Mouse (Mus musculus): Measurements from ENCODE around the gene Srrm2. TPM values are rescaled to one million over a fixed set of nuclear protein-coding genes. Genes with fewer than 3 reads are reported as not detected.

The Srrm2 gene
- polyA plus RNA-seq, 1 experiment from 2014 or later, result 327 TPM

DNA sequence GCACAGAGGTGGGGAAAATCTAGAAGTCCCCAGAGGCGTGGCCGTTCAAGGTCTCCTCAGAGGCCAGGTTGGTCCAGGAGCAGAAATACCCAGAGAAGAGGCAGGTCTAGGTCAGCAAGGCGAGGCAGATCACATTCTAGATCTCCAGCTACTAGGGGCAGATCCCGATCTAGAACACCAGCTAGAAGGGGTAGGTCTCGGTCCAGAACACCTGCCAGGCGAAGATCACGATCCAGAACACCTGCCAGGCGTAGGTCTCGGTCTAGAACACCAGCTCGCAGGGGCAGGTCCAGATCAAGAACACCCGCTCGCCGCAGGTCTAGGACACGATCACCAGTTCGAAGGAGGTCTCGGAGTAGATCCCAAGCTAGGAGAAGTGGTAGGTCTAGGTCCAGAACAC lies 25.3 kb downstream of the Srrm2 start:
- H3K4me2 ChIP-seq, result no peak overlapping the region
- no peak overlapping the region for H3K9ac ChIP-seq
- peaks cover 98% of the 10 kb centered on the region for H3K36me3 ChIP-seq
- H3K4me3 ChIP-seq, result no peak overlapping the region
- H3K27ac ChIP-seq (replicated peaks), result no peak overlapping the region
- no peak for ATAC-seq (ENCODE audit: extremely low read depth, insufficient number of reproducible peaks, low FRiP score, low TSS enrichment)
- no peaks in the 10 kb centered on the region for H3K9me3 ChIP-seq
- H3K4me1 ChIP-seq, result no peaks in the 10 kb centered on the region
- WGBS, result 97% methylated on average over 16 of the region's 16 CpGs
- no peaks in the 10 kb centered on the region for H3K27me3 ChIP-seq (replicated peaks)

DNA sequence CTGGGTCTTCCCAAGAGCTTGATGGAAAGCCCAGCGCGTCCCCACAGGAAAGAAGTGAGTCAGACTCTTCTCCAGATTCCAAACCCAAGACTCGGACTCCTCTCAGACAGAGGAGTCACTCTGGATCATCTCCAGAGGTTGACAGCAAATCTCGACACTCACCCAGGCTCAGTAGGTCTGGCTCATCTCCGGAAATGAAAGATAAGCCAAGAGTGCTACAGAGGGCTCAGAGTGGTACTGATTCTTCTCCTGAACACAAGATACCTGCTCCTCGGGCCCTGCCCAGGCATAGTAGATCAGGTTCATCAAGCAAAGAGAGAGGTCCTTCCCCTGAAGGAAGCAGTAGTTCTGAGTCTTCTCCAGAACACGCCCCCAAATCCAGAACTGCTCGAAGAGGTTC lies 28.2 kb downstream of the Srrm2 start:
- Histone ChIP-seq H3K9ac (no peak overlapping the region), H3K4me2 (no peak overlapping the region), H3K4me1 (peaks cover 6% of the 10 kb centered on the region; the same call in 1 of the 2 replicates), H3K9me3 (no peaks in the 10 kb centered on the region), H3K27ac (replicated peaks) (no peak overlapping the region), H3K27me3 (replicated peaks) (no peaks in the 10 kb centered on the region), H3K4me3 (no peak overlapping the region), H3K36me3 (peaks cover 100% of the 10 kb centered on the region)
- no peak for ATAC-seq (ENCODE audit: extremely low read depth, insufficient number of reproducible peaks, low FRiP score, low TSS enrichment)
- WGBS, result 90% methylated on average over 8 of the region's 8 CpGs

GRCm38 (mm10) chr17:23819235-23819634 lies 28.9 kb downstream of the Srrm2 start:
- no peaks in the 10 kb centered on the region for H3K9me3 ChIP-seq
- no peaks in the 10 kb centered on the region for H3K27me3 ChIP-seq (replicated peaks)
- no peak overlapping the region for H3K4me2 ChIP-seq
- peaks cover 100% of the 10 kb centered on the region for H3K36me3 ChIP-seq
- no peak overlapping the region for H3K4me3 ChIP-seq
- WGBS, result 96% methylated on average over 25 of the region's 25 CpGs
- H3K4me1 ChIP-seq, result peaks cover 6% of the 10 kb centered on the region; the same call in 1 of the 2 replicates
- H3K9ac ChIP-seq, result no peak overlapping the region
- ATAC-seq (ENCODE audit: extremely low read depth, insufficient number of reproducible peaks, low FRiP score, low TSS enrichment), result no peak
- no peak overlapping the region for H3K27ac ChIP-seq (replicated peaks)

GRCm38 (mm10) chr17:23820731-23821130 lies 30.4 kb downstream of the Srrm2 start:
- no peak for ATAC-seq (ENCODE audit: extremely low read depth, insufficient number of reproducible peaks, low FRiP score, low TSS enrichment)
- no peaks in the 10 kb centered on the region for H3K27me3 ChIP-seq (replicated peaks)
- peaks cover 100% of the 10 kb centered on the region for H3K36me3 ChIP-seq
- no peaks in the 10 kb centered on the region for H3K9me3 ChIP-seq
- H3K4me3 ChIP-seq, result no peak overlapping the region
- no peak overlapping the region for H3K4me2 ChIP-seq
- peaks cover 6% of the 10 kb centered on the region; the same call in 1 of the 2 replicates for H3K4me1 ChIP-seq
- 91% methylated on average over 5 of the region's 5 CpGs for WGBS
- H3K27ac ChIP-seq (replicated peaks), result no peak overlapping the region
- no peak overlapping the region for H3K9ac ChIP-seq

- no peak for ATAC-seq (ENCODE audit: extremely low read depth, insufficient number of reproducible peaks, low FRiP score, low TSS enrichment)
- Histone ChIP-seq H3K27ac (replicated peaks) (no peak overlapping the region), H3K4me1 (peaks cover 11% of the 10 kb centered on the region), H3K36me3 (peaks cover 100% of the 10 kb centered on the region), H3K4me3 (no peak overlapping the region), H3K4me2 (no peak overlapping the region), H3K27me3 (replicated peaks) (no peaks in the 10 kb centered on the region), H3K9me3 (no peaks in the 10 kb centered on the region), H3K9ac (no peak overlapping the region)
- WGBS, result 72% methylated on average over 6 of the region's 6 CpGs
Observed at GRCm38 (mm10) chr17:23822094-23822493, 31.8 kb downstream of the Srrm2 start.

DNA sequence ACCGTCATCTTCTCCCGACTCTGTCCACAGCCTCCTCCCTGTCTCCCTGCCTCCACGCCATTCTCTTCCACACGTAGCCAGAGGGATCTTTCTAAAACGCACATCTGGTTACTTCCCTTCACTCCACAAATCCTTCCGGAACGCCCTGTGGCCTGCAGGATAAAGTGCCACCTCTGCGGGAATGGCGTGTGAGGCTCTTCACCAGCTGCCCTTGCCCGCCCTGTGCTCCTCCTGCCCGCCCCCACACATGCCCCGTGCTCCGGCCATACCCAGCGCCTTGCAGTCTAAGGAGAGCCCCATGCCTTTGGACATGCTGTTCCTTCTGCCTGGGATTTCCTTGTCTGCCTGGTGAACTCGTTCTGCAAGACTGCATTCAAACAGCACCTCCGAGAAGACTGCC lies 32.7 kb downstream of the Srrm2 start:
- no peaks in the 10 kb centered on the region for H3K9me3 ChIP-seq
- 80% methylated on average over 16 of the region's 16 CpGs for WGBS
- no peak overlapping the region for H3K4me3 ChIP-seq
- no peaks in the 10 kb centered on the region for H3K27me3 ChIP-seq (replicated peaks)
- no peak overlapping the region for H3K9ac ChIP-seq
- H3K27ac ChIP-seq (replicated peaks), result no peak overlapping the region
- peaks cover 20% of the 10 kb centered on the region for H3K4me1 ChIP-seq
- ATAC-seq (ENCODE audit: extremely low read depth, insufficient number of reproducible peaks, low FRiP score, low TSS enrichment), result no peak
- H3K36me3 ChIP-seq, result peaks cover 95% of the 10 kb centered on the region
- H3K4me2 ChIP-seq, result no peak overlapping the region

DNA sequence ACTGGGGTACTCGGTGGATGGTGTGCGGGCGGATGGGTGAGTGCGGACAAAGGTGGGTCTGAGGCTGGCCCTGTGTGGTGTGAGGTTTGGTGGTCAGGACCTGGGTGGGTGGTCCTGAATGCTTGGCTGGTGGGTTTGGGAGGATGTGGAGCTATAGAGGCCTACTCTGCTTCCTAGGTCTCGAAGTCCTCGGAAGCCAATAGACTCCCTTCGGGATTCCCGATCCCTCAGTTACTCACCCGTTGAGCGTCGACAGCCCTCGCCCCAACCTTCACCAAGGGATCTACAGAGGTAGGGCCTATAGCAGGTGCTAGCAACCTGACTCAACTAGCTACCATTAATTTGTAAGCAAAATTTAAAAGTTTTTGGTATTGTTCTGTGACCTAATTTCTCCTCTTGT lies 33.3 kb downstream of the Srrm2 start:
- Histone ChIP-seq H3K27ac (replicated peaks) (no peak overlapping the region), H3K27me3 (replicated peaks) (no peaks in the 10 kb centered on the region), H3K4me2 (no peak overlapping the region), H3K9me3 (no peaks in the 10 kb centered on the region), H3K4me3 (no peak overlapping the region), H3K4me1 (peaks cover 22% of the 10 kb centered on the region), H3K9ac (no peak overlapping the region), H3K36me3 (peaks cover 89% of the 10 kb centered on the region)
- 92% methylated on average over 12 of the region's 12 CpGs for WGBS
- no peak for ATAC-seq (ENCODE audit: extremely low read depth, insufficient number of reproducible peaks, low FRiP score, low TSS enrichment)

DNA sequence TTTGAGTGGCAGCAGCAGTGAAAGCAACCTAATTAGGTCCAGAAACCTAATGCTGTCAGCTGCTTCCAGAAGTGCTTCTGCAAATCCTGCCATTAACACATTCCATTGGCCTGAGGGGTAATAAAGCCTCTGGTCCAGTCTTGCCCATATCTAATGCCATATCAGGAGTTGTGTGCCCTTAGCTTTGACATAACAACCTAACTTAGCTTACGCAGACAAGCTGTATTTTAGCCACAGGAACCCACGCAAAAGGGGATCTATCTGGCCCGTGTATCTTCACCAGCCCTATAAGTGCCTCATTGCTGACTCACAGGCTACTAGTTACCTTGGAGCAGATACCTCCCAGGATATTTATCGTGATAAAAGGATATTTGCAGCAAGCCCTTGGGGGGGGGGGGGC lies 35.3 kb downstream of the Srrm2 start:
- Histone ChIP-seq H3K4me1 (peaks cover 28% of the 10 kb centered on the region), H3K4me3 (no peak overlapping the region), H3K27me3 (replicated peaks) (peaks cover 7% of the 10 kb centered on the region; the same call in 1 of the 2 replicates), H3K36me3 (peaks cover 69% of the 10 kb centered on the region), H3K27ac (replicated peaks) (no peak overlapping the region), H3K4me2 (no peak overlapping the region), H3K9ac (no peak overlapping the region), H3K9me3 (no peaks in the 10 kb centered on the region)
- 82% methylated on average over 4 of the region's 4 CpGs for WGBS
- no peak for ATAC-seq (ENCODE audit: extremely low read depth, insufficient number of reproducible peaks, low FRiP score, low TSS enrichment)

DNA sequence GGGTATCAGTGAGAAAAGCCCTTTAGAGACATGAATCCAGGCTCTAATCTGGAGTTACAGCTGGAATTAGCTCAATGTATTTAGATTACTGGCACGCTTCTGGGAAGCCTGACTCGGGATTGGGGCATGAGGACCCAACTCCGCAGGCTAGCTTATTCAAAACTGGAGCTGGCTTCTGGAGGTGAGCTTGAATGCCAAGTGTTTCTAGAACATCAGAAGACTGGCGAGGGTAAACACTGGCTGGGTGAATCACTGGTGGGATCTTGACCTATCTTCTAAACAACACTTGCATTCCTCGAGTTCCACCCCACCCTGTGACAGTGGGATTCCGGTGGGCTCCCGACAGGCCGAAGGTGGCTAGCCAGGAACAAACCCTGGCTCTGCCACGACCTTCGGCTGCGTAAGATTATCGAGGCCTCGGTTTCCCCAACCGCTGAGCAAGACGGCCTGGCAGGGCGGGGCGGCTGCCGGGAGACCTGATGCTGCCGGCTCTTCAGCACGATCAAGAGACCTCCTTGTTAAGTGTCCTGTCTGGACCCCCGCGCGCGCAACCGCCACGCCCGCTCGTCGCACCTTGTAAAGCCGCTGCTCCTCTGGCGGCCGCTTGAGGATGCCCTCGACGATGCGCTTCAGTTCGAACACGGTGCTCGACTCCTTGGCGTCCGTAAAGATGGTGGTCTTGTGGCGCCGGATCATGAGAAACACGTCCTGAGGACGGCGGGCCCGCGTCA lies 38.1 kb downstream of the Srrm2 start:
- H3K9ac ChIP-seq, result peak overlapping the region; percentile 95
- peaks cover 22% of the 10 kb centered on the region for H3K4me1 ChIP-seq
- H3K27me3 ChIP-seq (replicated peaks), result peaks cover 34% of the 10 kb centered on the region
- WGBS, result under 1% methylated on average over 47 of the region's 47 CpGs
- H3K4me3 ChIP-seq, result peak overlapping the region; percentile 95
- peak overlapping the region; percentile 79 for H3K4me2 ChIP-seq
- H3K36me3 ChIP-seq, result peaks cover 41% of the 10 kb centered on the region
- H3K9me3 ChIP-seq, result no peaks in the 10 kb centered on the region
- peak overlapping the region; percentile 92 for H3K27ac ChIP-seq (replicated peaks)
- ATAC-seq (ENCODE audit: extremely low read depth, insufficient number of reproducible peaks, low FRiP score, low TSS enrichment), result peak; percentile 60

GRCm38 (mm10) chr17:23829064-23829619 lies 38.8 kb downstream of the Srrm2 start, which contains the start of gene Elob:
Elob (minus strand) TSS chr17:23829136.
- peak; percentile 93 for ATAC-seq (ENCODE audit: extremely low read depth, insufficient number of reproducible peaks, low FRiP score, low TSS enrichment)
- Histone ChIP-seq H3K9ac (peak within 1 kb of the TSS; percentile 95), H3K9me3 (no peaks in the 10 kb centered on the region), H3K4me1 (peaks cover 22% of the 10 kb centered on the region), H3K27me3 (replicated peaks) (peaks cover 41% of the 10 kb centered on the region), H3K36me3 (peaks cover 34% of the 10 kb centered on the region), H3K4me2 (peak within 1 kb of the TSS; percentile 79), H3K27ac (replicated peaks) (peak within 1 kb of the TSS; percentile 92), H3K4me3 (peak within 1 kb of the TSS; percentile 95)
- under 1% methylated on average over 35 of the region's 42 CpGs for WGBS

GRCm38 (mm10) chr17:23831201-23831600 lies 40.9 kb downstream of the Srrm2 start:
- Histone ChIP-seq H3K9me3 (no peaks in the 10 kb centered on the region), H3K4me1 (peaks cover 22% of the 10 kb centered on the region), H3K4me3 (no peak overlapping the region), H3K4me2 (no peak overlapping the region), H3K36me3 (peaks cover 13% of the 10 kb centered on the region), H3K27me3 (replicated peaks) (peaks cover 61% of the 10 kb centered on the region), H3K9ac (no peak overlapping the region), H3K27ac (replicated peaks) (no peak overlapping the region)
- ATAC-seq (ENCODE audit: extremely low read depth, insufficient number of reproducible peaks, low FRiP score, low TSS enrichment), result no peak
- WGBS, result 88% methylated on average over 1 of the region's 1 CpGs

All from heart, embryonic 13.5 days (tissue).